In genomic region chr11:4947813-4948174, GRCm38 (mm10) we compare ENCODE assay signal across 9 mouse cellular contexts. TPM values are rescaled to one million over a fixed set of nuclear protein-coding genes. Genes with fewer than 3 reads are reported as not detected.
DNase-seq lines count a peak whose midpoint lies in the region; ATAC-seq lines count a peak whose summit lies in the region.
"Had no signal": no experiment of that assay in that cellular context is flagged by ENCODE, and none has a peak within 500 bp of the region (broad histone marks: within the 10 kb centered on the region; RNA-seq: fewer than 3 reads in every experiment).

Nefh (minus strand) TSS chr11:4948064.

- DNase-seq in frontal cortex, postnatal 36 days (ENCODE audit: low spot score in 2 of 2): no peak
- no peak for DNase-seq in neural tube, embryonic 11.5 days (ENCODE audit: low spot score)
- no peak for DNase-seq in neural tube, embryonic 10.5 days (ENCODE audit: extremely low spot score, low spot score)
- DNase-seq in liver, embryonic 11.5 days (ENCODE audit: low spot score): no peak
- DNase-seq in adipocyte (ENCODE audit: low spot score): no peak
- DNase-seq in urinary bladder, adult 2 months (ENCODE audit: low spot score): no peak

- H3K27me3 ChIP-seq in neural tube, embryonic 11.5 days (ENCODE audit: control insufficient read depth, insufficient read depth, low read length): peaks cover 70% of the 10 kb centered on the region
- peaks cover 81% of the 10 kb centered on the region for H3K27me3 ChIP-seq in liver, embryonic 11.5 days (replicated peaks; ENCODE audit: control insufficient read depth, insufficient read depth, low read length)

- H3K9me3 ChIP-seq in neural tube, embryonic 11.5 days (ENCODE audit: control insufficient read depth, low read length): no peaks in the 10 kb centered on the region
- no peaks in the 10 kb centered on the region for H3K9me3 ChIP-seq in liver, embryonic 11.5 days (ENCODE audit: control insufficient read depth, low read length)

- H3K27ac ChIP-seq in neural tube, embryonic 11.5 days (ENCODE audit: low read depth, low read length): peak within 1 kb of the TSS; percentile 53; the same call in 1 of the 2 replicates
- H3K27ac ChIP-seq in liver, embryonic 11.5 days (ENCODE audit: low read depth, low read length): no peak within 1 kb of the TSS

- peak within 1 kb of the TSS; percentile 50 for H3K4me3 ChIP-seq in neural tube, embryonic 11.5 days (ENCODE audit: low read depth, low read length)
- H3K4me3 ChIP-seq in liver, embryonic 11.5 days (ENCODE audit: low read depth, low read length): peak within 1 kb of the TSS; percentile 57

- ATAC-seq in frontal cortex, adult (ENCODE audit: low TSS enrichment): peak; percentile 4; the same call in 1 of the 2 replicates
- peak; percentile 61; the same call in 1 of the 2 replicates for ATAC-seq in neural tube, embryonic 11.5 days (ENCODE audit: insufficient read depth, low FRiP score, low TSS enrichment)
- no peak for ATAC-seq in hematopoietic stem cell, adult 5-6 weeks (replicated peaks in 1 of 2; ENCODE audit: insufficient read depth in 1 of 2, low FRiP score in 2 of 2, low TSS enrichment in 1 of 2, low read depth in 1 of 2, poor library complexity in 2 of 2, severe bottlenecking in 2 of 2)
- no peak for ATAC-seq in liver, embryonic 11.5 days (replicated peaks; ENCODE audit: low FRiP score)

- H3K36me3 ChIP-seq in neural tube, embryonic 11.5 days (ENCODE audit: control insufficient read depth, insufficient read depth, low read length): no peaks in the 10 kb centered on the region
- no peaks in the 10 kb centered on the region for H3K36me3 ChIP-seq in liver, embryonic 11.5 days (ENCODE audit: control insufficient read depth, insufficient read depth, low read length)

- under 1% methylated on average over 31 of the region's 41 CpGs for WGBS in neural tube, embryonic 11.5 days
- 1% methylated on average over 41 of the region's 41 CpGs for WGBS in liver, embryonic 11.5 days

- H3K4me1 ChIP-seq in neural tube, embryonic 11.5 days (ENCODE audit: control insufficient read depth, insufficient read depth, low read length): peaks cover 12% of the 10 kb centered on the region
- H3K4me1 ChIP-seq in liver, embryonic 11.5 days (replicated peaks; ENCODE audit: control insufficient read depth, insufficient read depth, low read length): peaks cover 14% of the 10 kb centered on the region

- peak within 1 kb of the TSS; percentile 49 for H3K9ac ChIP-seq in neural tube, embryonic 11.5 days (ENCODE audit: low read length)
- peak within 1 kb of the TSS; percentile 45; the same call in 1 of the 2 replicates for H3K9ac ChIP-seq in liver, embryonic 11.5 days (ENCODE audit: low read depth, low read length)

- peak within 1 kb of the TSS; percentile 79 for H3K4me2 ChIP-seq in neural tube, embryonic 11.5 days (ENCODE audit: low read depth)
- H3K4me2 ChIP-seq in liver, embryonic 11.5 days: peak within 1 kb of the TSS; percentile 85

RNA-seq across cellular contexts. Expression of gene Nefh, which starts in this region (rescaled TPM):
- polyA plus RNA-seq in neural tube, embryonic 11.5 days (2014; fragmentation: Nextera tagmentation; extraction: Ambion mirVana): 1.4 and 1.9 TPM in 2 replicates
- total RNA-seq in hematopoietic stem cell, adult 5-6 weeks (2017): 11.9 and 19.6 TPM in 2 replicates
- polyA plus RNA-seq in liver, embryonic 11.5 days (2014; fragmentation: Nextera tagmentation; extraction: Ambion mirVana): 0.90 and 1.1 TPM in 2 replicates
- polyA plus RNA-seq in urinary bladder, adult 2 months (2012; rRNA removed): 0.26 and 0.40 TPM in 2 replicates
- total RNA-seq: MEL had no signal

Comparison
In these comparisons a context has a peak if more than half of its experiments do, and no peak if none do; other contexts are left out.
1. ATAC-seq: peak in frontal cortex, adult (single experiment) and neural tube, embryonic 11.5 days (single experiment); none in hematopoietic stem cell, adult 5-6 weeks (0 of 2) and liver, embryonic 11.5 days (single experiment).